Mouse (Mus musculus) neutrophil, adult 83 days (primary cell): ENCODE results near the gene Rnf17. TPM values are rescaled to one million over a fixed set of nuclear protein-coding genes. Genes with fewer than 3 reads are reported as not detected.

Experiments
- total RNA-seq, 2 experiments: library from RNA; stranded (reverse); gene quantifications; one replicate each; pipeline ENCODE4 v1.2.4; 2023

The Rnf17 gene
- total RNA-seq, result under 1 TPM; 0.44 to 0.77 TPM

GRCm38 (mm10) chr14:56402311-56403071 is at the start of gene Rnf17:
Gene Rnf17, plus strand, starts transcription at chr14:56402581.

GRCm38 (mm10) chr14:56364711-56365237 is 37.6 kb upstream of the Rnf17 start, which contains the start of gene Atp12a:
Gene Atp12a, plus strand, starts transcription at chr14:56365068.

Other genes with a start within 250 kb of the Rnf17 start
- gene Gzmg, start 243.0 kb upstream of the Rnf17 start, total RNA-seq, result not detected
- not detected for gene Gzmn, start 228.0 kb upstream of the Rnf17 start, total RNA-seq
- not detected for gene Gzmf, start 191.2 kb upstream of the Rnf17 start, total RNA-seq
- not detected for gene Gzmc, start 167.9 kb upstream of the Rnf17 start, total RNA-seq
- gene Gzmb, start 140.3 kb upstream of the Rnf17 start, total RNA-seq, result not detected
- gene Atp12a, start 37.5 kb upstream of the Rnf17 start, total RNA-seq, result not detected
- 10 to 100 TPM; 16.6 to 17.6 TPM for gene Cenpj, start 172.8 kb downstream of the Rnf17 start, total RNA-seq
- gene Parp4, start 173.0 kb downstream of the Rnf17 start, total RNA-seq, result 10 to 100 TPM; 52.4 to 52.8 TPM